Comparison of ENCODE assay signal across 8 mouse cellular contexts in genomic region chr10:80250573-80250972, GRCm38 (mm10). TPM values are rescaled to one million over a fixed set of nuclear protein-coding genes. Genes with fewer than 3 reads are reported as not detected.
A peak's percentile ranks its signal among the peaks of the same experiment; 100 is the strongest.
DNase-seq lines count a peak whose midpoint lies in the region; ATAC-seq and TF ChIP-seq lines count a peak whose summit lies in the region.

No protein-coding gene starts in this region.

- no peaks in the 10 kb centered on the region for H3K27me3 ChIP-seq in heart, adult 2 months (ENCODE audit: control insufficient read depth, insufficient read depth, low read length)
- no peaks in the 10 kb centered on the region for H3K27me3 ChIP-seq in hindbrain, embryonic 13.5 days
- no peaks in the 10 kb centered on the region; the same call in 1 of the 2 replicates for H3K27me3 ChIP-seq in midbrain, embryonic 10.5 days (ENCODE audit: low read depth, poor library complexity, severe bottlenecking)

- ATAC-seq in hindbrain, embryonic 13.5 days (ENCODE audit: low FRiP score) = no peak

- TF ChIP-seq EP300 in heart, adult 2 months (IDR thresholded peaks at IDR 0.05; ENCODE audit: insufficient read depth, low read depth, low read length) = no peak

- peak overlapping the region; percentile 97 for H3K4me2 ChIP-seq in hindbrain, embryonic 13.5 days

- no peak for TF ChIP-seq POLR2A in heart, adult 2 months (IDR thresholded peaks at IDR 0.05; ENCODE audit: insufficient read depth, low read depth, low read length)

- no peaks in the 10 kb centered on the region; the same call in 1 of the 2 replicates for H3K36me3 ChIP-seq in heart, adult 2 months (ENCODE audit: control insufficient read depth, insufficient read depth, low read length)
- H3K36me3 ChIP-seq in hindbrain, embryonic 13.5 days = peaks cover 30% of the 10 kb centered on the region
- peaks cover 34% of the 10 kb centered on the region for H3K36me3 ChIP-seq in midbrain, embryonic 10.5 days

- intact Hi-C loops in heart, adult 2 months (cut with DNase I) = no loop called here
- intact Hi-C loops in heart, postnatal 25 days (cut with DNase I) = no loop called here

- peak overlapping the region; percentile 90 for H3K4me3 ChIP-seq in heart, adult 2 months
- peak overlapping the region; percentile 87 for H3K4me3 ChIP-seq in brown adipose tissue, adult 24 weeks (ENCODE audit: insufficient read depth, low read depth, low read length)
- peak overlapping the region; percentile 71 for H3K4me3 ChIP-seq in hindbrain, embryonic 13.5 days
- H3K4me3 ChIP-seq in midbrain, embryonic 10.5 days = peak overlapping the region; percentile 84; the same call in 1 of the 2 replicates

- peak overlapping the region; percentile 24; the same call in 1 of the 2 replicates for H3K9ac ChIP-seq in heart, adult 2 months (ENCODE audit: low read depth, low read length)
- H3K9ac ChIP-seq in hindbrain, embryonic 13.5 days = 0 out of 2 replicates have a peak overlapping the region, but pooled peaks have one; percentile 82

- DNase-seq in heart, adult 2 months = no peak
- DNase-seq in heart, postnatal 25 days (ENCODE audit: low spot score) = no peak
- DNase-seq in midbrain, embryonic 10.5 days (ENCODE audit: low spot score) = no peak
- DNase-seq in ovary, postnatal 10 days (ENCODE audit: low spot score) = no peak
- no peak for DNase-seq in layer of hippocampus, postnatal 25 days (ENCODE audit: extremely low spot score in 1 of 2, low spot score in 1 of 2)
- DNase-seq in right cerebral cortex, postnatal 25 days = no peak

- H3K79me2 ChIP-seq in heart, adult 2 months (replicated peaks; ENCODE audit: control insufficient read depth, insufficient read depth, low read length) = peaks cover 9% of the 10 kb centered on the region

- no peak for TF ChIP-seq CTCF in heart, adult 2 months (IDR thresholded peaks at IDR 0.05)

- no peak overlapping the region; the same call in 1 of the 2 replicates for H3K27ac ChIP-seq in heart, adult 2 months
- peak overlapping the region; percentile 23 for H3K27ac ChIP-seq in brown adipose tissue, adult 24 weeks (replicated peaks; ENCODE audit: low read depth, low read length)
- H3K27ac ChIP-seq in hindbrain, embryonic 13.5 days = no peak overlapping the region
- H3K27ac ChIP-seq in midbrain, embryonic 10.5 days (replicated peaks) = peak overlapping the region; percentile 91; the same call in 1 of the 2 replicates

- H3K9me3 ChIP-seq in hindbrain, embryonic 13.5 days = no peaks in the 10 kb centered on the region
- H3K9me3 ChIP-seq in midbrain, embryonic 10.5 days (replicated peaks) = no peaks in the 10 kb centered on the region

- H3K4me1 ChIP-seq in heart, adult 2 months (ENCODE audit: control insufficient read depth, insufficient read depth, low read length) = peaks cover 9% of the 10 kb centered on the region
- H3K4me1 ChIP-seq in brown adipose tissue, adult 24 weeks (ENCODE audit: control insufficient read depth, insufficient read depth, insufficient read length, low read length) = peaks cover 5% of the 10 kb centered on the region; the same call in 1 of the 2 replicates
- H3K4me1 ChIP-seq in hindbrain, embryonic 13.5 days (replicated peaks) = peaks cover 25% of the 10 kb centered on the region
- peaks cover 40% of the 10 kb centered on the region for H3K4me1 ChIP-seq in midbrain, embryonic 10.5 days

- 70% methylated on average over 4 of the region's 4 CpGs for WGBS in heart, adult 2 months
- 91% methylated on average over 4 of the region's 4 CpGs for WGBS in hindbrain, embryonic 13.5 days
- WGBS in midbrain, embryonic 10.5 days = 89% methylated on average over 4 of the region's 4 CpGs

RNA-seq across cellular contexts. Expression of gene Ndufs7, which starts 1.7 kb away (rescaled TPM):
- total RNA-seq in heart, adult 2 months (2021) = 1,000 to 10,000 TPM in 1 of 2 experiments, 100 to 1,000 TPM in 1; 943 to 1,108 TPM
- polyA plus RNA-seq in heart, adult 2 months (2012; rRNA removed) = 1,263 and 1,990 TPM in 2 replicates
- total RNA-seq in heart, postnatal 25 days (2021) = 100 to 1,000 TPM; 957 to 967 TPM
- polyA plus RNA-seq in brown adipose tissue, adult 24 weeks (2012; ENCODE audit: insufficient read depth, insufficient read length, missing spikeins) = 732 and 1,152 TPM in 2 replicates
- polyA plus RNA-seq in hindbrain, embryonic 13.5 days (2015; fragmentation: Nextera tagmentation; extraction: Ambion mirVana) = 253 and 263 TPM in 2 replicates
- 288 and 314 TPM in 2 replicates for polyA plus RNA-seq in midbrain, embryonic 10.5 days (2016; fragmentation: Nextera tagmentation; extraction: Ambion mirVana)
- total RNA-seq in layer of hippocampus, postnatal 25 days (2021) = 100 to 1,000 TPM; 196 to 223 TPM

RNA-seq across cellular contexts. Expression of gene Gamt, which starts 10.2 kb away (rescaled TPM):
- 1 to 10 TPM; 8.3 to 8.4 TPM for total RNA-seq in heart, adult 2 months (2021)
- 8.0 and 11.0 TPM in 2 replicates for polyA plus RNA-seq in heart, adult 2 months (2012; rRNA removed)
- total RNA-seq in heart, postnatal 25 days (2021) = 1 to 10 TPM; 9.0 to 9.3 TPM
- 10.5 and 17.8 TPM in 2 replicates for polyA plus RNA-seq in brown adipose tissue, adult 24 weeks (2012; ENCODE audit: insufficient read depth, insufficient read length, missing spikeins)
- 22.3 and 24.9 TPM in 2 replicates for polyA plus RNA-seq in hindbrain, embryonic 13.5 days (2015; fragmentation: Nextera tagmentation; extraction: Ambion mirVana)
- 32.5 and 35.5 TPM in 2 replicates for polyA plus RNA-seq in midbrain, embryonic 10.5 days (2016; fragmentation: Nextera tagmentation; extraction: Ambion mirVana)
- 10 to 100 TPM; 43.1 to 54.7 TPM for total RNA-seq in layer of hippocampus, postnatal 25 days (2021)

RNA-seq across cellular contexts. Expression of gene Dazap1, which starts 10.7 kb away (rescaled TPM):
- total RNA-seq in heart, adult 2 months (2021) = 10 to 100 TPM; 56.4 to 57.9 TPM
- 37.6 and 41.0 TPM in 2 replicates for polyA plus RNA-seq in heart, adult 2 months (2012; rRNA removed)
- total RNA-seq in heart, postnatal 25 days (2021) = 10 to 100 TPM; 55.0 to 69.6 TPM
- polyA plus RNA-seq in brown adipose tissue, adult 24 weeks (2012; ENCODE audit: insufficient read depth, insufficient read length, missing spikeins) = 51.6 and 76.7 TPM in 2 replicates
- polyA plus RNA-seq in hindbrain, embryonic 13.5 days (2015; fragmentation: Nextera tagmentation; extraction: Ambion mirVana) = 61.6 and 66.2 TPM in 2 replicates
- 43.7 and 50.6 TPM in 2 replicates for polyA plus RNA-seq in midbrain, embryonic 10.5 days (2016; fragmentation: Nextera tagmentation; extraction: Ambion mirVana)
- 10 to 100 TPM; 76.8 to 91.2 TPM for total RNA-seq in layer of hippocampus, postnatal 25 days (2021)

RNA-seq across cellular contexts. Expression of gene Mum1, which starts 24.3 kb away (rescaled TPM):
- 10 to 100 TPM; 11.1 to 11.8 TPM for total RNA-seq in heart, adult 2 months (2021)
- polyA plus RNA-seq in heart, adult 2 months (2012; rRNA removed) = 18.0 and 19.4 TPM in 2 replicates
- total RNA-seq in heart, postnatal 25 days (2021) = 10 to 100 TPM; 15.3 to 16.7 TPM
- polyA plus RNA-seq in brown adipose tissue, adult 24 weeks (2012; ENCODE audit: insufficient read depth, insufficient read length, missing spikeins) = 9.7 and 11.1 TPM in 2 replicates
- 47.3 and 49.9 TPM in 2 replicates for polyA plus RNA-seq in hindbrain, embryonic 13.5 days (2015; fragmentation: Nextera tagmentation; extraction: Ambion mirVana)
- polyA plus RNA-seq in midbrain, embryonic 10.5 days (2016; fragmentation: Nextera tagmentation; extraction: Ambion mirVana) = 154 and 166 TPM in 2 replicates
- total RNA-seq in layer of hippocampus, postnatal 25 days (2021) = 10 to 100 TPM; 39.5 to 48.9 TPM

RNA-seq across cellular contexts. Expression of gene Rps15, which starts 41.7 kb away (rescaled TPM):
- total RNA-seq in heart, adult 2 months (2021) = 100 to 1,000 TPM; 748 to 861 TPM
- polyA plus RNA-seq in heart, adult 2 months (2012; rRNA removed) = 880 and 1,041 TPM in 2 replicates
- total RNA-seq in heart, postnatal 25 days (2021) = 100 to 1,000 TPM; 703 to 732 TPM
- 1,089 and 1,107 TPM in 2 replicates for polyA plus RNA-seq in brown adipose tissue, adult 24 weeks (2012; ENCODE audit: insufficient read depth, insufficient read length, missing spikeins)
- polyA plus RNA-seq in hindbrain, embryonic 13.5 days (2015; fragmentation: Nextera tagmentation; extraction: Ambion mirVana) = 583 and 598 TPM in 2 replicates
- polyA plus RNA-seq in midbrain, embryonic 10.5 days (2016; fragmentation: Nextera tagmentation; extraction: Ambion mirVana) = 889 and 1,053 TPM in 2 replicates
- 100 to 1,000 TPM; 790 to 900 TPM for total RNA-seq in layer of hippocampus, postnatal 25 days (2021)

Comparison
In these comparisons a context has a peak if more than half of its experiments do, and no peak if none do; other contexts are left out.
1. H3K27ac ChIP-seq: peak in brown adipose tissue, adult 24 weeks (single experiment) and midbrain, embryonic 10.5 days (single experiment); none in heart, adult 2 months (single experiment) and hindbrain, embryonic 13.5 days (single experiment).
2. Peak in every context shown above with its lines, with median percentiles within 50 percentile points of each other: H3K4me3 ChIP-seq.